Mouse (Mus musculus): ENCODE measurements around the gene Folr1. TPM values are rescaled to one million over a fixed set of nuclear protein-coding genes. Genes with fewer than 3 reads are reported as not detected.
A peak's percentile ranks its signal among the peaks of the same experiment; 100 is the strongest.

Folr1 gene
- total RNA-seq, 2 experiments from 2014 or later = 0.72 to 1.2 TPM

DNA sequence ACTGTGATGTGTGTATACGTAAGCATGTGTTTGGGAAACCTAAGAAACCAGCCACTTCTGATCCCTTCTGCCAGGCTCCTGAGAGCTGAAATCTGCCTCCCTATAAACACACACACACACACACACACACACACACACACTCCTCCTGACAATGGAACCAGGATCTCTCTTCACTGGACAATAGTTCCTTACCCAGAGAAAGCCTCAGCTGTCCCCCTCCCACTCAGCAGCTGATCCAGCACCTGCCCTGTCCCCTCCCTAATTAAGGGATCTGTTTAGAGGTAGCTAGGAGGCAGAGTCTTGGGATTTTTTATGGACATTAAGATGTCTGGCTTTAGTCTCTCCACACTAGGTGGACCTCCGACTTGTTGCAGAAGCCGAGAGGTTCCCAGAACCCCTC is 35.7 kb downstream of the Folr1 start:
- DNase-seq = no peak
- intact Hi-C loops (cut with DNase I) = no loop called here

DNA sequence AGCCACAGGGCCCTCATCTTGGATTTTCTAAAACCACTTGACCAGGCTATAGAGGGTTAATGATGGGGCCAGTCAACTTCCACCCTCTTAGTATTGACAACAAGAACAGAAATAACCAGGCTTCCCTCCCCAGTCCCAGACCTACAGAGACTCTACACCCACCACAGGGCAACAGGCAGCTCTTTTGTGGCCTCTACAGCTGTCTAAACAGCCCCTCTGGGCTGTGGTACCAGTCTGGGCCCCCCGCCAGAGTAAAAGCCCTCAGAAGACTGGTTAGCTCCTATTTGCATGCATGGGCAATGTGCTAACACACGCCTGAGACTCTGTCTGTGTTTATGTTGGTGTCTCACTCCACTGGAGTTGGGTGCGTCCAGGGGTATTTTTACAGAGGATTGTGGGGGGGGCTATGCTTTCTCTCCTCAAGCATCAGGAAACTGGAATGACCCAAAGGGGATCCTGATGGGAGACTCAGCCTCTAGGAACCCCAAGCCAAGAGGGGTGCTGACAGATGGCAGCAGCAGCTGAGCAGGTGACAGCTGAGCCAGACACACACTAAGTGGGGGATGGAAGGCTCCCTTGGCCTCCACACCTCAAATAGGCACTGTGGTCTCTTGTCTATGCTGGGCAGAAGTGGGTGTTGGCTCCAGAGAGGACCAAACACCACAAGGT is 36.5 kb downstream of the Folr1 start:
- intact Hi-C loops (cut with DNase I) = no loop called here
- peak in 1 of 2 experiments; percentile 46 for DNase-seq

DNA sequence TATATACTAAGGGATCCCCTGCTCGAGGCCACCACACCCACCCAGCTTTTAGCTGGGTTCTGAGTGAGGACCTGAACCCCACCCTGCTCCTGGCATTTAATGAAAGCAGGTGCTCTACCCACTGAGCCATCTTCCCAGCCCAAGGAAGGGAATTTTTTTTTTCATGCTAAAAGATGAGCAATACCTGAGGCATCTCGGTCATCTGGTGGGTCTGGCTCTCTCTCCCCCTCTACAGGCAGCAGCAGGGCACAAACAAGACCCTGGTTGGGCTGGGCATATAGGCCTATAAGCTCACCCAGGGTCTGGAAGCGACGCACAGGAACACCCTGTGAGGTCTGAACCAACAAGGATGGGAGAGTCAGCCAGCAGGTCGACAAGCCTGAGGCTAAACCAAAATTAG is 37.2 kb downstream of the Folr1 start:
- intact Hi-C loops (cut with DNase I) = no loop called here
- DNase-seq = no peak

DNA sequence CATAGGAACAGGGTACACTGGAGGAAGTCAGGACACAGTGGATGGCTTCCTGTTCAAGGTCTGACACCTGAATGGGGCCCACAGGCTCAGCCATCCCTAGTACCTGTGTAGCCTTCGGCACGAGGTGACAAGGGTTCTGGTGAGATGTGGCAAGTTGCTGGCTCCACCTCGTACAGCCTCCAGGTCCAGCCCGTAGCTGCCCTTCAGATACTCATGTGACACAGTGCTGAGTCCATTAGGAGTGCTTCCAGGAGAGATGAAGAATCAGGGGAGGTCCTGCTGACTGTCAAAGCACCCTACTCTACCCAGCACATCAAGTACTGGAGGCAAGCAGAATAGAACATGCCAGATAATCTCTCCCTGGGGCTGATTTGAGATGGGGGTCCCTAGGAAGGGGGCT is 38.2 kb downstream of the Folr1 start:
- intact Hi-C loops (cut with DNase I) = no loop called here
- DNase-seq = no peak

DNA sequence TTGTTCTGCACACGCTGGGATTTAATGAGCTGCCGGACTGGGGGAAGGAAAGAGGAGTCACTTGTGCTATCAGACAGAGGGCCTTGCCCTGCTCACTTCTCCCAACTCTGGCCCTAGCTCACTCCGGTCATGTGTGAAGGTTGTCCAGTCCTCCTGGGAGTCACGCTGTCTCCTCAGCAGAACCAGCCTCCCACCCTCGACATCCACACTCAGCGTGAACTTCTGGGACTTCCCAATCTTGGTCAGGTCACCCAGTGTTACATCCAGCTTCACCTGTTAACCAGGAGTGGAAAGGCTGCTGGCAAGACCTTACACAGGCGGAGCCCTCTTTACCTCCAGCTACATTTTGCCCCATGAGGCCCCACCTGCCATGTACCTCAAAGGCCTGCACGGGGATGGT is 39.2 kb downstream of the Folr1 start:
- no peak for DNase-seq
- intact Hi-C loops (cut with DNase I) = no loop called here

DNA sequence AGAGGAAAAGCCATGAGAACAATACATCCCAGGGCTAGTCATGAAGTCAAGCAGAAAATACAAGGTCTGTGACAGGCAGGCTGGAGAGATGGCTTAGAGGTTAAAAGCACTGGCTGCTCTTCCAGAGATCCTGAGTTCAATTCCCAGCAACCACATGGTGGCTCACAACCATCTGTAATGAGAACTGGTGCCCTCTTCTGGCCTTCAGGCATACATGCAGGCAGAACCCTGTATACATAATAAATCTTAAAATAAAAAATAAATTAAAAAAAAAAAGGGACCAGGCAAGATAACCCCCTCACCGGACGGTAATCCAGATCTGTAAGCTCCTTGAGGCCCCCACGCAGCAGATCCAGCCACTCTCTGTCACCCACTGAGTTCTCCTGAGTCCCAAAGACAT is 40.2 kb downstream of the Folr1 start:
- intact Hi-C loops (cut with DNase I) = no loop called here

DNA sequence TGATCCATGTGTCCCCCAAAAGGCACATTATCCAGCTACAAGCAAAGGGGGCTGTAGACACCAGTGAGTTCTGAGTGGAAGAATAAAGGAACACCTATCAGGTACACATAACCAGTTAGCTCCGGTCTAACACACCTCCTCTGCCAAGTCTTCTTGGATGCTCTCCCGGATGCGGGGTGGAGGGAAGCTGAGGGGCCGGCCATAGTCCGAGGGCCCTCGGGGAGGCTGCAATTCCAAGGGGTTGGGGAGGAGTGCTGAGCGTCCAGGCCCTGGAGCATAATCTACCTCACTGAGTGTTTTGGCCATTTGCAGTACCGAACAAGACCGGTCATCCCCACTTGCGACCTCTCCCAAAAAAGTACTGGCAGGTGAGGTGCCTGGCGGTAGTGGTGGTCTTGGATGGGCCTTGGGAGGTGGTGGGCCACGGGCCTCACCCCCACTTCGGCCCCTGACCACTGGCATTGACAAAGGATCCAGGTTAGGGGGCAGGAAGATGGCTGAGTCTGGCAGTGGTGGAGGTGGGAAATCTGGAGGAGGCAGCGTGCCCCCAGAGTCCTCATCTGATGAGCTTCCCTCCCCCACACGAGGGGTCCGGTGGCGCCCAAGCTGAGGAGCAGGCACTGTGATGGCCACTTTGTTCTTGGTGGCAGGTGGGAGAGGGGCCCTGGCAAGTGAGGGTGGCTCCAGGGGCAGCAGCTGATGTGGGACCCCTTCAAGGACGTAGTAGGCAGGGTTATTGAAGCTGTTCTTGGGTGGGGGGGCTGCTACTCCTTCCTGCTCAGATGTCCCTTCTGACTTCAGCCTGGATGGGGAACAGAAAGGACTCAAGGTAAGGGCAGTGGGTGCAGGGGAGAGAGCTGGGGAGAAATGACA is 46.6 kb downstream of the Folr1 start:
- DNase-seq = peak; percentile 42 to 62
- intact Hi-C loops (cut with DNase I) = loop anchor here (5.0 kb wide), 1 partner anchor 147 kb away; no protein-coding TSS in a partner anchor

More for the DNA sequence above, 40.2 kb downstream of the Folr1 start:
- no peak for DNase-seq

DNA sequence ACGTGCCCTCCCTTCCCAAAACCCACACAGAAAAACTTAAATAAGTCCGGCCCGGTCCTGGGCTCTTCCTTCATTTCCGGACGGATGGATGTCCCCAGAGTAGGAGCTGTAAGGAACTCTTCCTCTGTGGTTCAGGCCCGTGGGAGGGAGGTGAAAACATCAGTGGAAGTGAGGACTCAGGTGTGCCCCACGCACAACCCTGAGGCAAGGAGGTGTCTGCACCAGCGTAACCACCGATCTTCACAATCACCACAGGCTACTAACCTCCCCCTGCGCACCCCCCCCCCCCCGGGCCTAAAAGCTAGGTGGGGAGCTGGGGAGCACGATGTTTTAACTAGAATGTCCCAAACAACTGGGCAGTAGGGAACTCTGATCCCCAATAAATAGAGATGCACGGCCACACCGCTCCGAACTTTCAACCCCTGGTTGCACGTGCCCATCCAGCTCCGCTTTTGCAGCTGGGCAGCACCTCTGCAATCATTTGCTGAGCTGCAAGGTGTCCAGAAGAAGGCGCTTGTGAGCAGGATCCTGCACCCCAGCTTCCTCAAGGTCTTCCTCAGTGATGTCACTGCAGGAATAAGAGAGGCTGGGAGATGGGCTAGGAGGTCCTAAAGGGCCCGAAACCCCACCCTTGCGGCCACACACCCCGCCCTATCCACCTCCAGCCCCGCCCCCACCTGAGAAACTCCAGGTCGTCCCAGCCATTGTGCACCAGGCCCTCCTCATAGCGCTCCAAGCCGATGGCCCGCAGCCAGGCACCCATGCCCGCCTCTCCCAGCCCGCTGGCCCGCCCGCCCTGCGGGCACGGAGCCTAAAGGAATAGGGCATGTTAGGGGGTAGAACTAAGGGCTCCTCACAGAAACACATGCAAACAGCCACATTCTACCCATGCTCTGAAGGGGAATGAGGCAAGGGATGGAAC is 47.5 kb downstream of the Folr1 start:
- intact Hi-C loops (cut with DNase I) = loop anchor here (5.0 kb wide), 1 partner anchor 146 kb away; no protein-coding TSS in a partner anchor
- peak; percentile 40 to 54 for DNase-seq

DNA sequence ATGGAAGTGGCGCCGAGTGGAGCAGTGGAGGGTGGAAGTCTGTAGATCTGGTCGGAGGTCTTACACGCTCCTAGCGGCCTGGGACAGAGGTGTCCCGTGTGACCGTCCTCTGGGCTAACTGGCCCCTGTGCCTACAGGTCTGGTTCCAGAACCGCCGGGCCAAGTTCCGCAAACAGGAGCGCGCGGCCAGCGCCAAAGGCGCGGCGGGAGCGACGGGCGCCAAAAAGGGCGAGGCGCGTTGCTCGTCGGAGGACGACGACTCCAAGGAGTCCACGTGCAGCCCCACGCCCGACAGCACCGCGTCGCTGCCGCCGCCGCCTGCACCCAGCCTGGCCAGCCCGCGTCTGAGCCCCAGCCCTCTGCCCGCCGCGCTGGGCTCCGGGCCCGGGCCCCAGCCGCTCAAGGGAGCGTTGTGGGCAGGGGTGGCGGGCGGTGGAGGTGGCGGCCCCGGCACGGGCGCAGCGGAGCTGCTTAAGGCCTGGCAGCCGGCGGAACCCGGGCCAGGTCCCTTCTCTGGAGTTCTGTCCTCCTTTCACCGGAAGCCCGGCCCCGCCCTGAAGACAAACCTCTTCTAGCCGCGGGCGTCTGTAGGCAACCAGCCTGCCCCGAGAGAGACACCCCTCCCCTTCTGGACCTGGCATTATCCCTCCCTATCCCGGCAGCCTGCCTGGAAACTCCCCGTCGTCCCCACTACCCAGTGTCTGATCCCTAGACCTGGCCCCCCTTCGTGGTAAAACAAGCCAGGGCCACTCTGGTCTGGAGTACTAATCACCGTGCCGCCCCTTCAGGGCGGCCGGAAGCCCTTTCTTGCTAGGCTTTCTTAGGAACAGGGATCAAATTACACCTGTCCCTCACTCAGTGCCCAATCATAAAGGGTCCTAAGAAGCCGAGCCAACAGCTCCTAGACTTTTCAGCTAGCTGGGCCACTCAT is 48.8 kb downstream of the Folr1 start:
- DNase-seq = peak; percentile 80 to 85
- intact Hi-C loops (cut with DNase I) = loop anchor here (5.0 kb wide), 1 partner anchor 145 kb away; no protein-coding TSS in a partner anchor

DNA sequence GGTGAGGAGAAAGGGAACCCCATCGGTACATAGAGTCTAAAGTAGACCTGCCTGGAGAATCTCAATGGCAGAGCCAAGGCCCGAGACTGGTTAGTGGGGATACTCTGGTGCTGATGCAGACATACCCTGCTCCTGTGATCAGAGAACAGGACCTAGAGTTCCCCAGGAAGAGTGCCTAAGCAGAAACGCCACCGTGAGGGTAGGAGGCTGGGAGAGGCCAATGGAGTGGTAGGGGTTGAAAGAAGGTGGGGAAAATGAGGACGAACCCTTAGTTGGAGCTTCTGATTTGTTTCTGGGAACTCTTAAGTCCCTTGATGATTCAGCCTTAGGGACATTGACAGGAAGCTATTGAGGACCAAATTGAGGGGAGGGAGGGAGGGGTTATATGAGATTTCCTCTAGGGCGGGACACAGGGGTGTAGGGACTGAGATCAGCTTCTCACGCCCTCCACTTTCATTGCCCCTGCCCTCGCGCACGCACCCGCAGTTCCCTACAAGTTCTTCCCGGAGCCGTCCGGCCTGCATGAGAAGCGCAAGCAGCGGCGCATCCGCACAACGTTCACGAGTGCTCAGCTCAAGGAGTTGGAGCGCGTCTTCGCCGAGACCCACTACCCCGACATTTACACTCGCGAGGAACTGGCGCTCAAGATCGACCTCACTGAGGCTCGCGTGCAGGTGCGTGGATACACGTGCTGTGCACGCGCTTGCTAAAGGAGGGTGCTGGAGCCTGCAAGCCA is 50.1 kb downstream of the Folr1 start:
- DNase-seq = no peak
- intact Hi-C loops (cut with DNase I) = loop anchor here (5.0 kb wide), 1 partner anchor 143 kb away; no protein-coding TSS in a partner anchor

DNA sequence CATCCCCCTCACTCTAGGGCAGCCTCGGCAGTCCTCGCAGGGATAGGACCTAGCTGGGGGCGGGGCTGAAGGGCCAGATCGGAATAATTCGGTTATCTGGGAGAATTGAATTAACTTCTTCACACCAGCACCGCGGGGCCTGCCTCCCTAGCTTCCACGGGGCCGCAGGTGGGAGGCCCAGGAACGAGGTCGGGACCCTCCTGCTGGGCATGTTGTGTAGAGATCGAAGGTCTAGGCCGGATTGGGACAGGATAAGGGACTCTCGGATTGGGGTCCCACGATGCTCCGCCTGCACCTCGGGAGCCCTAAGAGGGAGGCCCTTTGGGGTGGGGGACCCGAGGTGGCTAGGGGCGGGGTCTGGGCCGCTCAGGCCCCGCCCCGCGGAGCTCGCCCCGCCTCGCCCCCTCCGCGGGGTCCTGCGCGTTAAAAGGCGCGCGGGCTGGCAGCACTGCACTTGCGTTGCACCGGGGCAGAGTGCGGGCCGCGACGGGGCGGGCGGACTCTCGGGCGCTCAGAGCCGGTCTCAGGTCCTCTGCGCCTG is 52.7 kb downstream of the Folr1 start, which contains the start of gene Phox2a:
Gene Phox2a, plus strand, starts transcription at position 453 of the 541 bp plus-strand sequence.
- no peak for DNase-seq
- intact Hi-C loops (cut with DNase I) = no loop called here

Small RNA genes lying within 50 kb of the gene (microRNA-seq; reads per million reads assigned to microRNA genes)
- gene Gm22655 = 0 reads per million in 2 experiments

Other genes with a start within 250 kb of the Folr1 start
- gene Clpb, start 207.2 kb downstream of the Folr1 start, total RNA-seq (2021) = 10 to 100 TPM; 62.7 to 67.0 TPM
- under 1 TPM; 0.42 to 0.48 TPM for gene Phox2a, start 52.5 kb downstream of the Folr1 start, total RNA-seq (2021)
- 100 to 1,000 TPM; 135 to 140 TPM for gene Inppl1, start 32.6 kb downstream of the Folr1 start, total RNA-seq (2021)
- gene Folr2, start 13.6 kb downstream of the Folr1 start, total RNA-seq (2021) = 1 to 10 TPM; 2.3 to 3.8 TPM
- gene Anapc15, start 7.1 kb downstream of the Folr1 start, total RNA-seq (2021) = 10 to 100 TPM; 21.5 to 28.7 TPM
- gene Lamtor1, start 35.1 kb upstream of the Folr1 start, total RNA-seq (2021) = 100 to 1,000 TPM in 1 of 2 experiments, 10 to 100 TPM in 1; 99.8 to 107 TPM
- gene Tomt, start 35.6 kb upstream of the Folr1 start, total RNA-seq (2021) = not detected
- 1 to 10 TPM; 2.4 to 2.9 TPM for gene Lrrc51, start 63.1 kb upstream of the Folr1 start, total RNA-seq (2021)
- gene Numa1, start 63.3 kb upstream of the Folr1 start, total RNA-seq (2021) = 100 to 1,000 TPM in 1 of 2 experiments, 10 to 100 TPM in 1; 97.4 to 113 TPM
- gene Il18bp, start 147.9 kb upstream of the Folr1 start, total RNA-seq (2021) = 1 to 10 TPM; 4.4 to 5.7 TPM
- 10 to 100 TPM; 20.4 to 24.3 TPM for gene Rnf121, start 194.7 kb upstream of the Folr1 start, total RNA-seq (2021)
- gene Xndc1, start 194.7 kb upstream of the Folr1 start, total RNA-seq (2021) = 10 to 100 TPM in 1 of 2 experiments, 1 to 10 TPM in 1; 9.6 to 10.9 TPM
- under 1 TPM; 0.81 to 0.92 TPM for gene Xntrpc, start 194.9 kb upstream of the Folr1 start, total RNA-seq (2021)
- gene Trpc2, start 212.3 kb upstream of the Folr1 start, total RNA-seq (2021) = under 1 TPM in 1 of 2 experiments, not detected in 1; 0.20 TPM
- 10 to 100 TPM; 44.2 to 46.2 TPM for gene Art1, start 231.0 kb upstream of the Folr1 start, total RNA-seq (2021)
- gene Art5, start 238.7 kb upstream of the Folr1 start, total RNA-seq (2021) = 1 to 10 TPM; 1.5 to 2.1 TPM
- gene Chrna10, start 246.0 kb upstream of the Folr1 start, total RNA-seq (2021) = under 1 TPM; 0.10 to 0.30 TPM

Measured in heart, postnatal 10 days (tissue).